Mouse (Mus musculus) olfactory bulb, adult 2 months (tissue): ENCODE results near the gene Grik3. TPM values are rescaled to one million over a fixed set of nuclear protein-coding genes. Genes with fewer than 3 reads are reported as not detected.

ENCODE experiments used
- H3K27ac ChIP-seq: fragments of 200-500 bp; 2 replicates; pipeline ENCODE4 v1.5.1; 2012; ENCODE audit warnings: low read depth, low read length; ENCODE audit not compliant: insufficient read depth
- H3K4me1 ChIP-seq: fragments of 200-500 bp; 2 replicates; pipeline ENCODE4 v1.6.1; 2012; ENCODE audit warnings: low read length; ENCODE audit not compliant: control insufficient read depth, insufficient read depth
- H3K4me3 ChIP-seq: fragments of 200-500 bp; 2 replicates; pipeline ENCODE4 v1.5.1; 2012; ENCODE audit warnings: mild to moderate bottlenecking, low read depth, low read length, moderate library complexity; ENCODE audit not compliant: insufficient read depth
- CTCF ChIP-seq: fragments of 200-500 bp; IDR thresholded peaks from 2 replicates; pipeline ENCODE4 v1.5.1; 2012; ENCODE audit warnings: low read depth, mild to moderate bottlenecking, low read length, moderate library complexity; ENCODE audit not compliant: insufficient read depth
- POLR2A ChIP-seq: fragments of 200-500 bp; IDR thresholded peaks from 2 replicates; pipeline ENCODE4 v1.6.1; 2012; ENCODE audit warnings: mild to moderate bottlenecking, low read depth, low read length, moderate library complexity; ENCODE audit not compliant: insufficient read depth
- WGBS: fragments of 180-500 bp; shearing (Covaris S2); methylation state at CpG from one replicate; pipeline ENCODE4 v1.1.7; 2018; 5-methylcytosine and 5-hydroxymethylcytosine counted together
- polyA plus RNA-seq: library from polyadenylated mRNA; stranded (reverse); fragments of >200 nt; gene quantifications from 2 replicates; pipeline ENCODE4 v1.2.4, GENCODE M21; 2012; ENCODE audit warnings: low replicate concordance; ENCODE audit not compliant: missing spikeins, insufficient read depth, insufficient read length

Gene Grik3
- polyA plus RNA-seq, 1 experiment: 45.0 TPM

GRCm38 (mm10) chr4:125573951-125574675, 83.6 kb downstream of the Grik3 start:
- WGBS: 39% methylated on average over 11 of the region's 11 CpGs
- Histone ChIP-seq H3K4me3 (no peak overlapping the region), H3K4me1 (peaks cover 42% of the 10 kb centered on the region), H3K27ac (no peak overlapping the region)
- TF ChIP-seq POLR2A: no peak
- TF ChIP-seq CTCF: no peak

- WGBS: 35% methylated on average over 5 of the region's 5 CpGs
- TF ChIP-seq CTCF: no peak
- Histone ChIP-seq H3K4me1 (peaks cover 14% of the 10 kb centered on the region), H3K4me3 (no peak overlapping the region), H3K27ac (no peak overlapping the region)
These were observed 89.8 kb downstream of the Grik3 start for GRCm38 (mm10) chr4:125580336-125580735.

GRCm38 (mm10) chr4:125583272-125583671, 92.8 kb downstream of the Grik3 start:
- no peak overlapping the region for H3K4me3 ChIP-seq
- TF ChIP-seq CTCF: no peak
- TF ChIP-seq POLR2A: no peak
- WGBS: 70% methylated on average over 9 of the region's 9 CpGs
- H3K4me1 ChIP-seq: peaks cover 21% of the 10 kb centered on the region
- H3K27ac ChIP-seq: no peak overlapping the region

- Histone ChIP-seq H3K4me3 (no peak overlapping the region), H3K4me1 (peaks cover 21% of the 10 kb centered on the region), H3K27ac (no peak overlapping the region)
- no peak for TF ChIP-seq CTCF
- no peak for TF ChIP-seq POLR2A
- 87% methylated on average over 4 of the region's 4 CpGs for WGBS
These were observed 93.4 kb downstream of the Grik3 start for GRCm38 (mm10) chr4:125583935-125584334.

- 76% methylated on average over 3 of the region's 3 CpGs for WGBS
- TF ChIP-seq POLR2A: no peak
- TF ChIP-seq CTCF: no peak
- Histone ChIP-seq H3K4me3 (no peak overlapping the region), H3K27ac (no peak overlapping the region), H3K4me1 (peaks cover 26% of the 10 kb centered on the region)
These were observed 94.2 kb downstream of the Grik3 start for GRCm38 (mm10) chr4:125584676-125585075.

GRCm38 (mm10) chr4:125587577-125587976, 97.1 kb downstream of the Grik3 start:
- no peak for TF ChIP-seq CTCF
- no peak for TF ChIP-seq POLR2A
- 35% methylated on average over 12 of the region's 12 CpGs for WGBS
- Histone ChIP-seq H3K4me3 (no peak overlapping the region), H3K27ac (no peak overlapping the region), H3K4me1 (peaks cover 36% of the 10 kb centered on the region)

GRCm38 (mm10) chr4:125590241-125590919, 99.9 kb downstream of the Grik3 start:
- TF ChIP-seq POLR2A (no peak), CTCF (no peak)
- Histone ChIP-seq H3K4me3 (no peak overlapping the region), H3K27ac (no peak overlapping the region), H3K4me1 (peaks cover 49% of the 10 kb centered on the region)
- 50% methylated on average over 14 of the region's 14 CpGs for WGBS

- Histone ChIP-seq H3K27ac (no peak overlapping the region), H3K4me3 (no peak overlapping the region), H3K4me1 (peaks cover 55% of the 10 kb centered on the region)
- WGBS: 58% methylated on average over 4 of the region's 4 CpGs
- no peak for TF ChIP-seq CTCF
- no peak for TF ChIP-seq POLR2A
These were observed 102.2 kb downstream of the Grik3 start for GRCm38 (mm10) chr4:125592663-125593062.

- no peak overlapping the region for H3K4me3 ChIP-seq
- no peak for TF ChIP-seq CTCF
- TF ChIP-seq POLR2A: no peak
- H3K27ac ChIP-seq: no peak overlapping the region
- WGBS: 72% methylated on average over 9 of the region's 9 CpGs
- H3K4me1 ChIP-seq: peaks cover 56% of the 10 kb centered on the region
These were observed 104.5 kb downstream of the Grik3 start for GRCm38 (mm10) chr4:125595011-125595410.

- WGBS: 55% methylated on average over 10 of the region's 10 CpGs
- H3K4me3 ChIP-seq: no peak overlapping the region
- H3K27ac ChIP-seq: no peak overlapping the region
- TF ChIP-seq CTCF (no peak), POLR2A (no peak)
- peaks cover 34% of the 10 kb centered on the region for H3K4me1 ChIP-seq
These were observed 108.2 kb downstream of the Grik3 start for GRCm38 (mm10) chr4:125598677-125599076.
